Mouse (Mus musculus) midbrain, embryonic 13.5 days (tissue): ENCODE measurements around the gene Trim9. TPM values are rescaled to one million over a fixed set of nuclear protein-coding genes. Genes with fewer than 3 reads are reported as not detected.

Source experiments
- ATAC-seq: fragments of 200-750 bp; cut with Nextera tagmentation; 2 replicates; pipeline ENCODE4 v1.8.0; 2017; ENCODE audit warnings: mild to moderate bottlenecking, moderate TSS enrichment, moderate library complexity
- H3K27ac ChIP-seq: fragments of 300-500 bp; sonication (generic); 2 replicates; pipeline ENCODE4 v1.5.1; 2015; ENCODE audit warnings: inconsistent platforms, mild to moderate bottlenecking, moderate library complexity
- H3K27me3 ChIP-seq: fragments of 300-500 bp; sonication (generic); 2 replicates; pipeline ENCODE4 v1.6.1; 2015; ENCODE audit warnings: mild to moderate bottlenecking, inconsistent platforms
- H3K36me3 ChIP-seq: fragments of 300-500 bp; sonication (generic); 2 replicates; pipeline ENCODE4 v1.6.1; 2015; ENCODE audit warnings: mild to moderate bottlenecking, inconsistent platforms
- H3K4me1 ChIP-seq: fragments of 300-500 bp; sonication (generic); replicated peaks from 2 replicates; pipeline ENCODE4 v1.6.1; 2015; ENCODE audit warnings: inconsistent platforms
- H3K4me2 ChIP-seq: fragments of 300-500 bp; sonication (generic); replicated peaks from 2 replicates; pipeline ENCODE4 v1.6.1; 2015; ENCODE audit warnings: moderate library complexity, mild to moderate bottlenecking, inconsistent platforms
- H3K4me3 ChIP-seq: fragments of 300-500 bp; sonication (generic); replicated peaks from 2 replicates; pipeline ENCODE4 v1.5.1; 2015; ENCODE audit warnings: mild to moderate bottlenecking, inconsistent platforms
- H3K9ac ChIP-seq: fragments of 300-500 bp; sonication (generic); replicated peaks from 2 replicates; pipeline ENCODE4 v1.6.1; 2015; ENCODE audit warnings: mild to moderate bottlenecking, inconsistent platforms
- H3K9me3 ChIP-seq: fragments of 300-500 bp; sonication (generic); 2 replicates; pipeline ENCODE4 v1.6.1; 2016; ENCODE audit warnings: mild to moderate bottlenecking, inconsistent platforms
- WGBS: fragments of 180-500 bp; shearing (Covaris S2); methylation state at CpG from one replicate; pipeline ENCODE4 v1.1.7; 2015; 5-methylcytosine and 5-hydroxymethylcytosine counted together
- polyA plus RNA-seq: library from polyadenylated mRNA; unstranded; fragments of >200 nt; fragmentation: Nextera tagmentation; extraction: Ambion mirVana; gene quantifications from 2 replicates; pipeline ENCODE4 v1.2.1, GENCODE M21; 2015

Trim9 gene
- polyA plus RNA-seq, 1 experiment from 2014 or later = 61.8 TPM

GRCm38 (mm10) chr12:70239741-70240140 is 107.7 kb downstream of the Trim9 start:
- ATAC-seq = no peak
- Histone ChIP-seq H3K9me3 (no peaks in the 10 kb centered on the region), H3K4me2 (no peak overlapping the region), H3K4me1 (peaks cover 11% of the 10 kb centered on the region), H3K36me3 (no peaks in the 10 kb centered on the region), H3K9ac (no peak overlapping the region), H3K4me3 (no peak overlapping the region), H3K27me3 (no peaks in the 10 kb centered on the region), H3K27ac (no peak overlapping the region)
- WGBS = 84% methylated on average over 5 of the region's 5 CpGs

GRCm38 (mm10) chr12:70238604-70239003 is 108.8 kb downstream of the Trim9 start:
- H3K4me1 ChIP-seq = peaks cover 10% of the 10 kb centered on the region
- H3K27ac ChIP-seq = no peak overlapping the region; the same call in 1 of the 2 replicates
- H3K36me3 ChIP-seq = no peaks in the 10 kb centered on the region
- H3K27me3 ChIP-seq = no peaks in the 10 kb centered on the region
- H3K4me2 ChIP-seq = no peak overlapping the region
- no peak for ATAC-seq
- no peak overlapping the region for H3K4me3 ChIP-seq
- WGBS = 65% methylated on average over 8 of the region's 8 CpGs
- no peaks in the 10 kb centered on the region for H3K9me3 ChIP-seq
- H3K9ac ChIP-seq = no peak overlapping the region

- Histone ChIP-seq H3K4me2 (peak overlapping the region; percentile 57), H3K4me1 (peaks cover 16% of the 10 kb centered on the region), H3K4me3 (peak overlapping the region; percentile 32), H3K27ac (peak overlapping the region; percentile 56), H3K36me3 (no peaks in the 10 kb centered on the region), H3K9me3 (no peaks in the 10 kb centered on the region), H3K9ac (peak overlapping the region; percentile 56; the same call in 1 of the 2 replicates), H3K27me3 (no peaks in the 10 kb centered on the region)
- peak; percentile 88 for ATAC-seq
- 9% methylated on average over 13 of the region's 13 CpGs for WGBS
Measured at GRCm38 (mm10) chr12:70234938-70235484, 112.4 kb downstream of the Trim9 start.

GRCm38 (mm10) chr12:70234411-70234810 is 113.0 kb downstream of the Trim9 start:
- no peak overlapping the region for H3K4me3 ChIP-seq
- no peaks in the 10 kb centered on the region for H3K9me3 ChIP-seq
- H3K36me3 ChIP-seq = no peaks in the 10 kb centered on the region
- 17% methylated on average over 6 of the region's 6 CpGs for WGBS
- no peak overlapping the region for H3K9ac ChIP-seq
- peaks cover 2% of the 10 kb centered on the region; the same call in 1 of the 2 replicates for H3K27me3 ChIP-seq
- peaks cover 16% of the 10 kb centered on the region for H3K4me1 ChIP-seq
- no peak overlapping the region for H3K4me2 ChIP-seq
- no peak overlapping the region for H3K27ac ChIP-seq
- ATAC-seq = peak; percentile 72

- no peak for ATAC-seq
- WGBS = 91% methylated on average over 6 of the region's 6 CpGs
- Histone ChIP-seq H3K27ac (no peak overlapping the region), H3K9ac (no peak overlapping the region), H3K9me3 (no peaks in the 10 kb centered on the region), H3K4me3 (no peak overlapping the region), H3K4me1 (peaks cover 12% of the 10 kb centered on the region), H3K4me2 (no peak overlapping the region), H3K27me3 (peaks cover 3% of the 10 kb centered on the region; the same call in 1 of the 2 replicates), H3K36me3 (no peaks in the 10 kb centered on the region)
Measured at GRCm38 (mm10) chr12:70233637-70234315, 113.6 kb downstream of the Trim9 start.

GRCm38 (mm10) chr12:70232020-70232544 is 115.3 kb downstream of the Trim9 start:
- Histone ChIP-seq H3K4me1 (peaks cover 21% of the 10 kb centered on the region), H3K4me3 (no peak overlapping the region), H3K36me3 (no peaks in the 10 kb centered on the region), H3K9me3 (no peaks in the 10 kb centered on the region), H3K4me2 (no peak overlapping the region), H3K9ac (no peak overlapping the region), H3K27me3 (peaks cover 9% of the 10 kb centered on the region; the same call in 1 of the 2 replicates), H3K27ac (no peak overlapping the region)
- no peak for ATAC-seq
- WGBS = 37% methylated on average over 5 of the region's 5 CpGs

- Histone ChIP-seq H3K9ac (no peak within 1 kb of the TSS), H3K4me2 (no peak within 1 kb of the TSS), H3K4me3 (no peak within 1 kb of the TSS), H3K36me3 (no peaks in the 10 kb centered on the region), H3K27me3 (peaks cover 15% of the 10 kb centered on the region), H3K9me3 (no peaks in the 10 kb centered on the region), H3K4me1 (peaks cover 27% of the 10 kb centered on the region), H3K27ac (no peak within 1 kb of the TSS)
- WGBS = 77% methylated on average over 2 of the region's 2 CpGs
- ATAC-seq = no peak
Measured at GRCm38 (mm10) chr12:70231294-70231693, 116.1 kb downstream of the Trim9 start, which contains the start of gene Pygl. Pygl (minus strand) TSS chr12:70231488.

- no peak for ATAC-seq
- H3K9ac ChIP-seq = no peak overlapping the region
- H3K9me3 ChIP-seq = no peaks in the 10 kb centered on the region
- H3K36me3 ChIP-seq = no peaks in the 10 kb centered on the region
- peak overlapping the region; percentile 87; the same call in 1 of the 2 replicates for H3K4me2 ChIP-seq
- H3K27ac ChIP-seq = no peak overlapping the region
- peaks cover 26% of the 10 kb centered on the region for H3K4me1 ChIP-seq
- no peak overlapping the region for H3K4me3 ChIP-seq
- 63% methylated on average over 11 of the region's 11 CpGs for WGBS
- H3K27me3 ChIP-seq = peaks cover 21% of the 10 kb centered on the region
Measured at GRCm38 (mm10) chr12:70228155-70228554, 119.3 kb downstream of the Trim9 start.

GRCm38 (mm10) chr12:70227121-70227932 is 120.1 kb downstream of the Trim9 start:
- no peaks in the 10 kb centered on the region for H3K36me3 ChIP-seq
- H3K4me2 ChIP-seq = peak overlapping the region; percentile 87
- peak overlapping the region; percentile 64 for H3K9ac ChIP-seq
- ATAC-seq = peak; percentile 81
- H3K27me3 ChIP-seq = peaks cover 21% of the 10 kb centered on the region
- H3K27ac ChIP-seq = no peak overlapping the region
- peaks cover 31% of the 10 kb centered on the region for H3K4me1 ChIP-seq
- H3K4me3 ChIP-seq = peak overlapping the region; percentile 46
- no peaks in the 10 kb centered on the region for H3K9me3 ChIP-seq
- 1% methylated on average over 46 of the region's 52 CpGs for WGBS

- no peaks in the 10 kb centered on the region for H3K36me3 ChIP-seq
- H3K27ac ChIP-seq = no peak overlapping the region
- whole genome bisulfite sequencing = 28% methylated on average over 5 of the region's 5 CpGs
- peak overlapping the region; percentile 46 for H3K4me3 ChIP-seq
- H3K9me3 ChIP-seq = no peaks in the 10 kb centered on the region
- peaks cover 21% of the 10 kb centered on the region for H3K27me3 ChIP-seq
- H3K4me1 ChIP-seq = peaks cover 25% of the 10 kb centered on the region
- H3K9ac ChIP-seq = peak overlapping the region; percentile 64; the same call in 1 of the 2 replicates
- ATAC-seq = peak; percentile 27; the same call in 1 of the 2 replicates
- H3K4me2 ChIP-seq = peak overlapping the region; percentile 87
Measured at GRCm38 (mm10) chr12:70226655-70227054, 120.8 kb downstream of the Trim9 start.

GRCm38 (mm10) chr12:70223331-70223730 is 124.1 kb downstream of the Trim9 start:
- 66% methylated on average over 4 of the region's 4 CpGs for WGBS
- no peaks in the 10 kb centered on the region for H3K9me3 ChIP-seq
- no peak for ATAC-seq
- H3K36me3 ChIP-seq = no peaks in the 10 kb centered on the region
- peaks cover 24% of the 10 kb centered on the region for H3K4me1 ChIP-seq
- H3K27me3 ChIP-seq = peaks cover 18% of the 10 kb centered on the region
- no peak overlapping the region for H3K9ac ChIP-seq
- H3K27ac ChIP-seq = no peak overlapping the region
- no peak overlapping the region for H3K4me3 ChIP-seq
- no peak overlapping the region for H3K4me2 ChIP-seq

- no peak for ATAC-seq
- no peaks in the 10 kb centered on the region for H3K36me3 ChIP-seq
- H3K4me2 ChIP-seq = no peak overlapping the region
- no peaks in the 10 kb centered on the region for H3K9me3 ChIP-seq
- peaks cover 10% of the 10 kb centered on the region for H3K4me1 ChIP-seq
- WGBS = 83% methylated on average over 5 of the region's 5 CpGs
- H3K9ac ChIP-seq = no peak overlapping the region
- H3K27ac ChIP-seq = no peak overlapping the region
- H3K4me3 ChIP-seq = no peak overlapping the region
- peaks cover 7% of the 10 kb centered on the region for H3K27me3 ChIP-seq
Measured at GRCm38 (mm10) chr12:70221425-70221824, 126.0 kb downstream of the Trim9 start.
